Mouse (Mus musculus): ENCODE data around the gene Glce.
A peak's percentile ranks its signal among the peaks of the same experiment; 100 is the strongest.

Glce gene

DNA sequence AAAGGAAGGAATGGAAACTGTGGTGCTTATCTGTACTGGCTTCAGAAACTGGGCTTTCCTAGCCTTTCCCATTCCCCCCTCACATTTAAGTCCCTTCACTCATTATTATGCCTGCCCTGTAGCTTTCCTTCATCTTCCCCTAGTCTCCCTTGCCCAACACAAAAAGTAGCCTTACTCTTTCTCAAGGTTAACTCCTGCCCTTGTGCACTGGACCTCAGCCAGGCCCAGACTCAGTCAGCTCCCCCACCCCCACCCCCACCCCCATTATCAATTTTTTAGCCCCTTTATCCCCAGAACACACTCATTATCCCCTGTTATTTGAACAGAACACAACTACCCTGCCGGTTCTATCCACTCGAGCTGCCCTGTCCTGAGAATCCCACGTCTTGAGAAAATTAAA lies 1.0 kb upstream of the Glce start:
- no peak for DNase-seq (ENCODE audit: low read depth)

DNA sequence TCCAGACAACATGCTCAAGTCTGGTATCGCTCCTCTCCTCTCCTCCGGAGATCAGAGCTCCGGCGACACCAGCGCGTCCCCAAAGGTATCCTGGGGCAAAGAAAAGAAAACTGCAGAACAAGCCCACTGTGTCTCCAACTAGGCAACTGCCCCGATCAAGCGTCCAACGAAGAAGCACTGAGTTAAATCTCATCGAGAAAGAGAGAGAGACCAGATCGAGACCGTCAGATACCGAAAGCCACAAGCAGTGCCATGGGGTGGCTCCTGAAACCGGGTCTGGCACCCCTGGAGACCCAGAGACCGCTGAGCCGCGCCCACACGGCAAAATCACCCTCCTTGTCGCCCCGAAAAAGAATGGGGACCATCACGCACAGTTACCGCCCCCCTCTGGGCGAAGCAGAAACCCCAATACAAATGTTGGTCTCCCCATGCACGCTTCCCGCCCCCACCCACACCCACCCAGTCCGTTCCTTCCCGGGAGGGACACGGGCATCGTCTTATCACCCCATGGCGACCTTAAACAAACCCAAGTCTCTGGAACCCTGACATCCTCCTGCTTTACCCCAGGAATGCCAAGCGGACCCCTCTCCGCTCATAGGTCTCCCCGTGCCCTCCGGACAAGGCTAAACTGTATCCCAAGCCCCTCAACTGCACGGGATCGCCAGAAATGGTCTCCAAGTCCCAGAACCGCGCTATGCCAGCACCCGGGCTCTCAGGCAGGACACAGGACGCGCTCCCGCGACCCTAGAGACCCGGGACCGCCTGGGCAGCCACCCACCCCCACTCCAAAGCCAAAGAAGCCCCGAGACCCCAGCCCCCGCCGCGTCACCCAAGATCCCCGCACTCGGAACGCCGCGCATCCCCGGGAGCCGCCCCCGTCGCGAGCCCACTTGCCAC lies 656 bp downstream of the Glce start:
- DNase-seq (ENCODE audit: low read depth) = no peak

DNA sequence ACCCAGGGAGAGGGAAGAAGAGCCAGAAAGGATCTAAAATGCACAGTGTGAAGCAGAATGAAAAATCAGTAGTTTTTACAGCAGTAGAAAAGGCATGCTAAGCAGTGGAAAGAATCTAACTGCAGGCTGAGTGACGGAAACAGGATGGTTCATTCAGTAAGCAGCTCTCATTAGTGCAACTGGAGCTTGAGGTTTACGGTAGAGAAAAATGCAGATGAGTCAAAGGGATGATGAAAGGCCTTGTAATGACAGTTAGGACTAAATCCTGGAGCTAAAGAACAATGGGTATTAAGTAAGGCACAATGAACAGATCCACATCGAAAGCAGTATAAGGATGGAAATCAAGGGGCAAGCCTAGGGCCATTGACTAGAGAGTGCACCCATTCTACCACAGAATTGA lies 3.7 kb downstream of the Glce start:
- DNase-seq (ENCODE audit: low read depth) = no peak

DNA sequence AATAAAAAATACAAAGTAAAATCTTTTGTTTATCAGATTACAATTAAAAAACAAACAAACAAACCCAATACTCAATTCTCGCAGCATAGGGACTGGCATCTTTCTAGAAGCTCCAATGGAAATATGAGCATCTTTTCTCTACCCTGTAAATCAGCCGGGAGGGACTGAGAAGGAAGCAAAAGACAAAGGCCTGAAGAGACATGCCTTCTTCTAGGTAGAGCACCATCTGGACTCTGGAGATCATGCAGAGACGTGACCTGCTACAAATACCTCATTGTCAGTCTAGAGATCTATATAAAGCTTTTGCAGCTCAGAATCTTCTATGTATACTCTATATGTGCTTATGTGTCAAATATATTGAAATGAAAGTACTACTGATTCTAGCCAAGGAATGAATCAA lies 6.6 kb downstream of the Glce start:
- DNase-seq (ENCODE audit: low read depth) = no peak

DNA sequence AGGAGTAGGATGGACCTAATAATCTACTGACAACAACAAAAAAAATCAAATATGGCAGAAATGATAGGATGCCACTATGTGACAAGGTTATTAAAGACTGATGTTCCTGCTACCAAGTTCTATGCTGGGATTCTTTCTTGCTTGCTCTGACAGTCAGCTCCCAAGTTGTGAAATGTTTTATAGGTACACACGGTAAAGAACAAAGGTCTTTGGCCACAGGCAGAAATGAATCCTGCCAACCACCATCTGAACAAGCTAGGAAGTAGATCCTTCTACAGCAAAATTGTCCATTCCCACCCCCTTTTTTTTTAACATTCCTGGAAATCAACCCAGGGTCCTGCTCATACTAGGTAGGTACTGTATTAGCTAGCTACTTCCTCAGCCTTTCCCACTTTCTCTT lies 25.9 kb downstream of the Glce start:
- DNase-seq (ENCODE audit: low read depth) = no peak

DNA sequence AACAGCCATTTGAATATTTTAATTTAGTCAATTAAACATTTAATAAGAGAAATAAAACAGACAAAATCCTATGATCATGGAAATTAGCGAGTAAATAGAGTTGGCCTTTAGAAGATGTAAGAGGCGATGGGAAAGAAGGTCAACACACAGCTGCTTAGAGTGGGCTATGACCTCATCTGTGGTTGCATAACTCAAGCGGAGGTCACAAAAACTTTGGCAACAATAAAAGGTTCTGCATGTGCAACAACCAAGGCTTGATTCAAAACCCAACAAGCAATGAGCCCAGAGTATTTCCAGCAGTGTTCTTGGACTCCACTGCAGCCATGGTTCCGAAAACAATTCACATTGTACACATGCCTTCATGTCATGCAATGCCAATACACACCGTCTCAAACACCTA lies 30.9 kb downstream of the Glce start:
- peak; percentile 30 for DNase-seq (ENCODE audit: low read depth)

DNA sequence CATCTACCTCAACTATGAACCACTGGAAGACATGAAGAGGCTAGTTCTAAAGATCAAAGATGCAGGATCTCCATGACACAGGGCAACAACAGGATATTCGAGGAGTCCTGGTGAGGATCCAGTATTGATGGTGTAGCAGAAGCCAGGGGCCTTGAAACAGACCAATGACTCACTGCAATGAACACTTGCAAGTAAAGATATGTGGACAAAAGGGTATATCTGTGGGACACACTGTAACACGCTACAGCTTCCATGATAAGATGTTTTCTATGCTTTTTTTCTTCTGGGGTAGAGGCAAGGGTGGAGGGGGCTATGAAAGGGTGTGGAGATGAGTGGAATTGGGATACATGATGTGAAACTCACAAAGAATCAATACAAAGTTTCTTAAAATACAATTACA lies 36.9 kb downstream of the Glce start:
- DNase-seq (ENCODE audit: low read depth) = no peak

DNA sequence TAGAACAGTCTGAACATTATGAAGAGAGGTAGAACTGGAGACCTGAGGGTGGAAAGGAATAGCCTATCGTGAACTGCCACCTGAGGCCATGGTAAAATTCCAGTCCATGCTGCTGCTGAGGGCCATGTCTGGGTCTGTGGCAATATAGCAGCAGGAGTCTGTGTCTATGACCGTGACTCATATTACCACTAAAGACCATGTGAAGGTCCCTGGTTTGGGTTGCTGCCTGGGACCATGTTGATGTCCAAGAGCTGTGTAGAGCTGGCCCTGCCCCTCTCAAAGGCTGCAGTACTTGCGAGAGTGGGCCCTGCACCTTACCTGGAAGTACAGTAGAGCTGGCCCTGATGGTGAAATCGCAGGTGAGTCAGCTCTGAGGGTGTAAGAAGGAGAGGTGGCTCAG lies 37.6 kb downstream of the Glce start:
- no peak for DNase-seq (ENCODE audit: low read depth)

DNA sequence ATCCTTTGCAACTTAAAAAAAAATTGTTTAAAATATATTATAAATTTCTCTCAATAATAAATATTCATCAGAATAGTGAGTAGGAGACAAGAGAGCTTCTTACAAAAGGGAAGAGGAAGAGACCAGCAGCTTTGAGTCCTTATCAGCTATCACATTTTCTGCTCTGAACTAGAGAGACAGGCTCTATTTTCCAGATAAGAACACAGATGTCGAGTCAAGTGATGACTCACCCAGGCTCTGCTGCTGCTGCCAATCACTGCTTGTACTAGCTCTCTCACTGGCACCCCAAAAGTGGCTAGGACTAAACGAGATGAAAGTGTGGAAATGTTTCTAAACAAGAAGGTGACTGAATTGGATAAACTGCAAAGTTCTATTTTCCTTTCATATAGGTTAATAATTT lies 39.5 kb downstream of the Glce start:
- DNase-seq (ENCODE audit: low read depth) = no peak

DNA sequence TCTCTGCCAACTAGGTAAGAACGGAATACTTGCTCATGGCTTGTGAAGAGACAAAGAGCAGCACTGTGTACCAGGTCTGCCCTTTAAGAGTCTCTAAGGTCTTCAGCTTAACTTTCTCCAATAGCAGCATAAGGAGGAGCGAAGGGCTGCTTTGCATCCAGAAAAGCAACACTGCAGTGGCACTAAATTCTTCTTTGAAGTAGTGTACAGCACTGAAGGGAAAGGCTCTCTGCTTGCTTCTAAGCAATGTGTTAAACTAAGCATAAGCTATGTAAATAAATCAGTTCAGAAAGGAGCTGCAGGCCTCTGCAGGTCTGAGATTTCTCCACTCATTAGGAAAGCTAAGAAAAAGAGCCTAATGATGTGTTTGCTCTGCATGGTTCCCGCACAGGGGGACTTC lies 40.9 kb downstream of the Glce start:
- DNase-seq (ENCODE audit: low read depth) = no peak

DNA sequence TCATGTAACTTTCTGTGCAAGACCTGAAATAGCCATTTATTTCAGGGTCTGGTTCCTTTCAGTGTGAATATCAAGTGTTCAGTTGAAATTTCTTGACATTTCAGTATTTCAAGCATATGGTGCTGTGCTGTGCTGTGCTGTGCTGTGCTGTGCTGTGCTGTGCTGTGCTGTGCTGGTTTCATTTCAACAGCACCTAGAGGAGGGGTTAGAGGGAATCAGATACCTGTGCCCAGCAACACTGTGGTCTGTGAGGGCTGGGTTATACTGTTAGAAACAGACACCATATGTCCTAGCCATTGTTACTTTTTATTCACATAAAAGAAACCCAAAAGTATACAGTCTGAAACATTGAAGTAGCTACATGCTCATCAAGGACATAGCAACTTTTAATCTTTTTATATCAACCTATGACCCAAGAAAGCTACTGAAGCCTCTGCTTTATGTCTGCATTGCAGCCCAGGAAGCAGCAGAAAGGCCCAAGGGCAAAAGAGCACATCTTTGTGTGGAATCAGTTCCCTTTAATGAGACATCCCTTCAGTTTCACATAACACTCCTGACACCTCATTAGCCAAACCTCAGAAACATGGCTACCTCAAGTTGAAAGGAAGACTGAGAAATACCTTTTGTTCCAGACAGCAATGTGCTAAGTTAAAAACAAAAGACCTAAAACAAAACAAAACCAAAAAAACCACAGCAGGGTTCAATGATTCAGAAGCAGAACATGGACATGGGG lies 42.3 kb downstream of the Glce start:
- DNase-seq (ENCODE audit: low read depth) = no peak

DNA sequence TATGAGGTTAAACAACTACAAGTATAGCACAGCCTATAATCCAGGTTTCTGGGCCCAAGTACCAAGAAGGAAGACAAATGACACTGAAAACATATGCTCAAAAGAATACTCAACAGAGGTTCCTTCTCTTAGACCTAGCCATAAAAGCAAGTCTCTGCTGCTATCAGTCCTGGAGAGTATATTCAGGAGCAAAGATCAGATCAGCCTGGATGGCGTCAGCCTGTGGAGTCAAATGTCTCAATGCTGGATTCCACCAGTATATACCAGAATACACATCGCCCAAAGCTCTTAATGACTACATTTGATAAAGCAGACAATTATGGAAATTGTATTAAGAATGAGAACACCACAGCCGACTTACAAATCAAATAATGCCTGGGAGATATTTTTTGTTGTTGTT lies 60.2 kb downstream of the Glce start:
- no peak for DNase-seq (ENCODE audit: low read depth)

DNA sequence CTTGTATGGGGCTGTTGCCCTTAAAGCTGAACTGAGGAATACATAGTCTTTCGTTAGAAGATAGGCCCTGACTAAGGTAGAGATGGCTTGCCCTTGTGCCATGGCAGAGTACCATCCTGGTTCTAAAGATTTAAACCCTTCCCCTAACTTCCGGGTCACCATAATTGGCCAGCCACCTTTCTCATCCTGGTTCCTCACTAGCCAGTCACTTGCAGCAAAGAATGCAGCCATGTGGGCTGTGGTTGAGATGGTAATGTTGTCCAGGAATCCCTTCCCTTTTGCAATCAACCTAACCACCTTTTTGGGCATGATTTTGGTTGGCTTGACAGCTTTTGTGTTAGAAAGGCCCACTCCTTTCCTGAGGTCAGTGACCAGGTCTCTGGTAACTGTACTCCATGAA lies 62.0 kb downstream of the Glce start:
- no peak for DNase-seq (ENCODE audit: low read depth)

DNA sequence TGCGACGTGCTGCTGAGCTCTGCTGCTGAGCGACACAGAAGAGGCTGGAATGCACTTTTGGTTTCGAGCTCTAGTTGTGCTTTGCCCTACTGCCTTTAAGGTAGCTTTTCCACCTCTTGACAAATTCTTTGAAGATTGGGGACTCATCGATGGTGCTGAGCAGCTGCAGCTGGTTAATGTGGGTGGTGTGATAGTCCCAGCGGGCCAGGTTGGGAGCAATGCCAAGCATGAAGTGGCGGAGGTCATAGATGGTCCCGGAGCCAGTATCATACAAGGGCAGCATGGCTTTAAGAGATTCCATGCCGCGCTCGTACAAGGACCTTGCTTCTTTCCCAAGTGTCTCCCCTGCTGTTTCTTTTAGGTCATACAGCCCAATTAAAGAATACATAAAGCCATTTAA lies 62.5 kb downstream of the Glce start:
- no peak for DNase-seq (ENCODE audit: low read depth)

DNA sequence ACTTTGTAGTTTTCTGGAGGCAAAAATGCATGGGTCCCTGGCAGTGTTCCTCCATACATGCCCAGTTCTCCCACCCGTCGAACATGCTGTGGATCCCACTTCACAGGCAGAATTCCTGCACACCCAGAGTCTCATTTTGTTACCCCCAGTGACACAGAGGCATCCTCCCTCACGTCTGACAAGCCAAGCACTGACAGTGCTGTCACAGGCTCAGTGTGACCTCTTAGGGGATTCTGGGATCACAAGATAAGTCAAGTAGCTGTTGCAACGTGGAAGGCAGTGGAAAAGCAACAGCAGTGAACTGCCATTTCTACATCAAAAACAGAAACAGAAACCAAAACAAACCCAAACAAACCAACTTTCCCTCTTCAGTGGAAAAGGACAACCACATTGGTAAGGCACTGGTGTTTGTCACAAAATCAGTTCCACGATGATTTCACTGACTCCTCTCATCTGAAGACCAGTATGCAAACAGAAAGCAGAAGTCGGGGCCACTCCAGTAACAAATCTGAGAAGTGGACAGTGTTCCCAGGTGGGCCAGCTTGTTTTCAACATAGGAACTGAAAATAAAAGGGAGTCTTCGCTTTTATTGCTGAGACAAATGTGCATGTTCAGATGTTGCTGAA lies 64.5 kb downstream of the Glce start:
- DNase-seq (ENCODE audit: low read depth) = no peak

DNA sequence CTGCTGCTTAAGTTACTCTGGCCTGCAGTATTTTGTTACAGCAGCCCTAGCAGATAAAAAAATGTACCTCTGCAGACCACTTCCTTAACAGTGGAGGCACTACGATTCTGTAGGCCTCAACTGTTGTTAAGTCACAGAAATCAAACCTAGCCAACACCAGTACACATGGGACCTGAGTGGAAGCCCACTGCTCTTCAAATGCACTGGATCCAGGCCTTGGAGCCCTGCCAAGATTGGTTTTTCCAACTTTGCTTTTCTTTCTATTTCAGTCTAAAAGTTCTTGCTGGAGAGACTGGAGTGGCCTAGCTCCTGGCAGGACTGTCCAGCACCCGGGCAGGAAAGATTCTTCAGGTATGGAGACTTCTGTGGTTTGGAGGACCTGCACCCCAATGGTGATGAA lies 66.2 kb downstream of the Glce start:
- no peak for DNase-seq (ENCODE audit: low read depth)

DNA sequence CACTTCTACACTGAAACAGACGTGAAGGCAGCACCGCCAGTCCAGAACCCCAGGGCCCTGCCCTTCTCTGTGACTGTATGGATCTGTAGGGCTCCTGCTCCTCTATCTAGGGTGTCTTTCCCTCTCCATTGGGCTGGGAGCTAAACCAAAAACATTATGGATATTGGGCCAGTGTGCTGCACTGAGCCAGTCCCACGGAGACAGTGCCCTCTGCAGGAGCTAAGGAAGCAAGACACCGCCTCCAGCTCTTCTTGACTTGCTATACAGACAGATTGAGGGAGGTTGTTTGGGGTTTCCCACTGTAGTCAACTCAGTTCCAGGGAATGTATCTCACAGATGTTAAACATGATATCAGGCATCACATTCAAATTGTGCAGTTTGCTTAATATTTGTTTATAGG lies 71.7 kb downstream of the Glce start:
- no peak for DNase-seq (ENCODE audit: low read depth)

DNA sequence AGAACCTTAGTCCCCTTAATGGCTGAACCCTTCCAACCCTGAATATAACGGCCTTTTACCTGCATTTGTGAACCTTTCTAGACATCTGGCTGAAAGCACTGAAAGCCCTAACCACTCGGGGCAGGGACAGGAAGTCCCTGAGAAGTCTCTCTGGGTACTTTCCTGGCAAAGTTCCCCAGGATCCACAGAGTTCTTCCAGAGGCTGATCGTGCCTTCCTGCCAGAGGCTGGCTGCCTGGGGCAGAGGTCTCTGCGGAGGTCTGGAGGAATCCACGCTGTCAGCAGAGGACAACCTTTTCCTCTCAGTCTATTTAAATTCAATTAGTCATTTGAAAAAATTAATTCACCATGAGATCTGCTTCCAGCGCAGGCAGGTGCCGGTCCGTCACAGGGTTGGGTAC lies 73.3 kb downstream of the Glce start:
- no peak for DNase-seq (ENCODE audit: low read depth)

DNA sequence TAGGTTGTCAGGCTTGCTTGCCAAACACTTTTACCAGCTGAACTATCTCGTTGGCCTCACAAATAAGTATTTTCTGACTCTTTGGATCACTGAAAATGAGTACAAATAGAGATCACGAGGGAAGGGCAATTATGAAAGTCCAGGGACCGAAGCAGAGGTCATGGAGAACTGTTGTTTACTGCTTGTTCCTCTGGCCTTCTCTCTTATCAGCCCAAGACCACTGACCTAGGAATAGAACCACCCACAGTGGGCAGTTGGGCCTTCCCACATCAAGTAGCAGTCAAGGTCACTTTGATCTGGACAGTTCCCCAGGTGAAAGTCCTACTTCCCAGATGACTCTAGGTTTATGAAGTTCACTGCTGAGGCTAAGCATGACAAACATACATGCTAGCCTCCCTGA lies 80.3 kb downstream of the Glce start:
- no peak for DNase-seq (ENCODE audit: low read depth)

DNA sequence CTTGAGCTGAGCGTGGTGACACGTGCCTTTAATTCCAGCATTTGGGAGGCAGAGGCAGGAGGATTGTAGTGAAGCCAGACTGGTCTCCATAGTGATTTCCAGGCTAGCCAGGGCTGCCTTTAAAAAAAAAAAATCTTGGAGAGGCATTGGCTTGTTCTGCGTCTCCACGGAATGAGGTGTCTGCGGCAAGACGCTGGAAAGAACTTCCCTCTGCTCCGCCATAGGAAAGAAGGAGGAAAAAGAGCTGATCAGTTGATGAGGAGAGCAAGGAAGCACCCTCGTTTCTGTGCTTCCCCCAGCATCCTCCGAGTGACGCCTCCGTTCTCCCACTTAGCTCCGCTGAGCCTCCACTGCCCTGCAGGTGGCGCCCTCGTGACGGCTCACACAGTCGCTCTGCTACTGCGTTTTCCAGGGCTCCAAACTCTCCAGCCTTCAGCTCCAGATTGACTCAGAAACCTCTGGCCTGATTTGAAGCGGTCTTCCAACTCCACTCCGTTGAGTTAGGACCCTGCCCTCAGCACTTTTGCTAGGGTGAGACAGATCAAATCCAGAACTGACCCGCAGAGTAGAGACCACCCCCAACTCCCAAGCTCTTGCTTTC lies 82.3 kb downstream of the Glce start:
- peak; percentile 49 for DNase-seq (ENCODE audit: low read depth)

DNA sequence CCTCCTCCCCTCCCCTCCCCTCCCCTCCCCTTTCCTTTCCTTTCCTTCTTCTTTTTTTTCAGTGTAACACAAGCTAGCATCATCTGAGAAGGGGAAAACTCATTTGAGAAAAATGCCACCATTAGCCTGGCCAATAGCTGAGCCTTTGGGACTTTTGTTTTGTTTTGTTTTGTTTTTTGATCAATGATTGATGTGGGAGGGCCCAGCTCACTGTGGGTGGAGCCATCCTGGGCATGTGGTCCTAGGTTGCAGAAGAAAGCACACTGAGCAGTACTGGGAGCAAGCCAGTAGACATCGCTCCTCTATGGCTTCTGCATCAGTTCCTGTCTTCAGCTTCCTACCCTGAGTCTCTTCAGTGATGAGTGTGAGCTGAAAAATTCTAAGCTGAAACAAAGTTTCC lies 86.6 kb downstream of the Glce start:
- DNase-seq (ENCODE audit: low read depth) = no peak

DNA sequence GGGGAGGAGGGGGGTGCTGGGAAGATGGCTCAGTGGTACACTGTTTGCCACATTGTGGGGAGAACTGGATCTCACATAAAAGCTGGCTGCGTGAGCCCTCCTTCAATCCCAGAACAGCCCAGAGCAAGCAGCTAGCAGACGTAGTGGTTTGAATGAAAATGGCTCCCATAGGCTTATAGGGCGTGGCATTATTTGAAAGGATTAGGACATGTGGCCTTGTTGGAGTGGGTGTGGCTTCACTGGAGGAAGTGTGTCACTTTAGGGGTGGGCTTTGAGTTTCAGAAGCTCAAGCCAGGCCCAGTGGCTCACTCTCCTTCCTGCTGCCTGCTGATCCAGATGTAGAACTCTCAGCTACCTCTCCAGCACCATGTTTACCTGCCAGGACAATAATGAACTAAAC lies 90.2 kb downstream of the Glce start:
- no peak for DNase-seq (ENCODE audit: low read depth)

DNA sequence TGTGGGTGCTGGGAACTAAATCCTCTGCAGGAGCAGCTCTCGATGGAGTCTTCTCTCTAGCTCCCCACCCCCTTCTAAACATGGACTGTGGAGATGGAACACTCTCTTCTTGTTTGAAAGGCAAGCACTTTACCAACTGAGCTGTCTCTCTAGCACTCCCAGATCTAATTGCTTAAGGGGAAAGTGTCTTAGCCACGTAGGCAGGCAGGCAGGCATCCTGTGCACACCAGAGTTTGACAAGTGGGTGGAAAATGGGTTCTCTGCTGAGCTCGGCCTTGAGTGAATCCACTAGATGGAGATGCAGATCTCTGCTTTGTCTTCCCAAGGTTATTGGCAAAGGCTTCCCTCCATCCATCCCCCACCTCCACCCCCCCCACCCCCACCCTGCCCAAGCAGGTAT lies 94.4 kb downstream of the Glce start:
- no peak for DNase-seq (ENCODE audit: low read depth)

All from fibroblast of lung, adult 2 months (primary cell).